Mouse (Mus musculus): Measurements from ENCODE around the gene Oas1a.
"Not testable (repeated sequence)": the region's sequence is repeated elsewhere in the genome, so short reads cannot be mapped to it uniquely, and the experiment has no call there.

The Oas1a gene

GRCm38 (mm10) chr5:120894692-120895091 lies 12.6 kb downstream of the Oas1a start:
- in situ Hi-C loops (cut with MboI; ENCODE audit: unreplicated experiment in 2 of 2), result not testable (repeated sequence)

GRCm38 (mm10) chr5:120893866-120894265 lies 13.5 kb downstream of the Oas1a start:
- in situ Hi-C loops (cut with MboI; ENCODE audit: unreplicated experiment in 2 of 2), result not testable (repeated sequence)

DNA sequence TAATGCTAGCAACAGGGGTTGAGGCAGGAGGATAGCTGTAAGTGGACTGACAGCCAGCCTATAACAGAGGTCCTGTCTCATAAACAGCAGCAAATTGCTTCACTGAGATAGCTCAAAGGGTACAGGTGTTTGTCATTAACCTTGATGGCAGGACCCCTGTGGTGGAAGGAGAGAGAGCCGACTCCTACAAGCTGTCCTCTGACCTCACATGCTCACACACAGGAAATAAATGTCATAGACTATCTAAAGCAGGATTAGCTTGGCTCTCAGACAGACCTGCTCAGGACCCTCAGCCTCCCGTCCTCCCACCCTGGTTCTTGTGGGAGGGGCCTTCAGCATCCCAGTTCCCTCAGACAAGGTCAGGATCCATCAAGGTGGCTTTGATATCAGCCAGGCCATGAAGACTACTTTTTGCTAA lies 15.1 kb downstream of the Oas1a start:
- in situ Hi-C loops (cut with MboI; ENCODE audit: unreplicated experiment in 2 of 2), result no loop called here

DNA sequence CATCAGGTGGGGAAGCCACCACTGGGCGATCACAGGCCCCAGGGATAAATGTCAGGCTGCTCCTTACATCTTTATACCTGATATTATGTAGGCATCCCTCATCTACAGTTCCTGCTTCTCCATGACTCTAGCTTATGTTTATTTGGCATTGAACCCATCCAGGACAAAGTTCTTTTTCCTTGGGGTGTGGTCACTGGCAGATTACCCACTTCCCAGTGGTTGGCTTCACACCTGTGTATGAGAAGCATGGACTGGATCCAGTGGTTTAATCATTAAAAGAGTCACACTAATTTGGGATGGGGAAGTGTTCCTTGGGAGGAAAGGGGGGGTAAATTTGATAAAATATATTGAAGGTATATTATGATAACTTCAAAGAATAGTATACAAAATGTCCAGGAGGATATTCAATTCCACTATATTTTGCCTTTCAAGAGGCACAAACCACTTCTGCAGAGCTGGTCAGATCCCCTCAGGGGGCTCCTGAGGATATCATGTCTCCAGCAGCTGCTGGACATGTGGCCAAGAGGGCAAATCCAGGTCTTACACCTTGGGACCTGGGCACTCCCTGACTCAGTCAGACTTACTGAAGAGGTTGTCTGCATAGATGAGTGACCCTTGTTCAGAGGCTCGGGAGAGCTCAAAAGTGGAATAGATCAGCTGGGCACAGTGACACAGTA lies 15.6 kb downstream of the Oas1a start:
- in situ Hi-C loops (cut with MboI; ENCODE audit: unreplicated experiment in 2 of 2), result not testable (repeated sequence)

DNA sequence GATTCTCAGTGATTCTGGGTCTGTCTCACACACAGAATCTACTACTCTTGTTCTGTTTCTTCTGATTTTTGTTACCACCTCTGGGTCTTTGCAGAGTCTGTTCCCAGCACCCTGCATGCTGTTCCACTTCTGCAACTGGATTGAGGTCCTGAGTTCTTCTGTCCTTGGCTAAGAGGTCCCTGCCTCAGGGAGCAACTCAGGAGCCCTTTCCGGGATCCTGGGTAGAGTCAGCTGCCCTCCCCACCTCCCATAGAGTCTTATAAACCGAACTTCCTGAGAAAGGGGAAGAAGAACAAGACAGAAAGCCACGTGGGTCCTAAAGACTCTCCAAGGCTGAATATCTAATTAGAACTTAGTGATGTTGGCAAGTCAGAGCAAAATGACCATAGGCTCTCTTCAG lies 16.3 kb downstream of the Oas1a start:
- in situ Hi-C loops (cut with MboI; ENCODE audit: unreplicated experiment in 2 of 2), result no loop called here

DNA sequence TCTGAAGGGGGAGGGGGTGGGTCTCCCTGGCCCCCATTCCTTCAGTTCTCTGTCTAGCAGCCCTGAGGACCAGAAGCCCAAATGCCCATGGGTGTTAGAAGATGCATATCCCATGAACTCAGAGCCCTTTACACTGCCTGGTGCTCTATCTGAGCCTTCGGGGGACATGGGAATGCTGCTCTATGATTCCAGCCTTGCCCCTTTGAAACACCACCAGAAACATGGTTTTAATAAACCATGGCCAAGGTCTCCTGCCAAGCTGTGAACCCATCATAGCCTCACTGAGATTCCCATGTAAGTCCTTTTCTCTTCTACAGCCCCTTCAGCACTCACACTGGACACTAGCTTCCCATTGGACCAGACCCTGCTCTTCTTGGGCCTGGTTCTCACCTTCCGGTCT lies 17.3 kb downstream of the Oas1a start:
- in situ Hi-C loops (cut with MboI; ENCODE audit: unreplicated experiment in 2 of 2), result no loop called here

- in situ Hi-C loops (cut with MboI; ENCODE audit: unreplicated experiment in 2 of 2), result not testable (repeated sequence)
These were observed 19.0 kb downstream of the Oas1a start for GRCm38 (mm10) chr5:120888294-120888815.

- in situ Hi-C loops (cut with MboI; ENCODE audit: unreplicated experiment in 2 of 2), result no loop called here
These were observed 19.5 kb downstream of the Oas1a start for GRCm38 (mm10) chr5:120887831-120888230.

GRCm38 (mm10) chr5:120887413-120887812 lies 19.9 kb downstream of the Oas1a start, which contains the start of gene Oas1g:
Gene Oas1g (minus strand): TSS chr5:120887613.
- in situ Hi-C loops (cut with MboI; ENCODE audit: unreplicated experiment in 2 of 2), result not testable (repeated sequence)

DNA sequence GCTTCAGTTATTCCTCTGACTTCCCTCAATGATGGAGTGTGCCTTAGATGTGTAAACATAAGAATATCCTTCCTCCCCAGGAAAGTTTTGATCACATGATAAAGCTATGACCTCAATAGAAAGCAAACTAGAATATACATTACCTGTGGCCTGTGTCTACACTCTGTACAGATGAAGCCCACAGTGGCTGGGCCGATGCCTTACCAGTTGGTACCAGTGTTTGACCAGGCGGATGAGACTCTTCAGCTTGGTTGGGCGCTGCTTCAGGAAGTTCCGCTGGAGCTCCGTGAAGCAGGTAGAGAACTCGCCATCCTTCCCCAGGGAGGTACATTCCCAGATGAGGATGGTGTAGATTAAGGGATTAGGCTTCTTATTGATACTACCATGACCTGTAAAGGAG lies 25.6 kb downstream of the Oas1a start:
- in situ Hi-C loops (cut with MboI; ENCODE audit: unreplicated experiment in 2 of 2), result not testable (repeated sequence)

DNA sequence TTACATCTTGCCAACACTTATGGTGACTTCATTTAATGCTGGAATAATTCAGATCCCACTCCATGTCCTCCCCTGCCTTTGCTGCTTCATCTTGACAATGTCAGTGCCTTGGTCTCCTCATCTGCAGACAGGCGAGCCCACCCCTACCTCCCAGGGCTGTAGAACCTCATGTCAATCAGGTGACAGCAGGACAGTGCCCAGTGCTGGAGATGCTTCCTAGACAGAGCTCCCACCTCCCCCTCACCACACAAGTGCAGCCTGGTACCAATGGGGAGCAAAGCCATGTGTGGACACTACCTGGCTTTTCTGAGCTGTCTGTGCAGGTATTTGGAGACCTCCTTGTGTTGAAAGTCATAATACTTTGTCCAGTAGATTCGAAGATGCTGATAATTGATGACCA lies 28.5 kb downstream of the Oas1a start:
- in situ Hi-C loops (cut with MboI; ENCODE audit: unreplicated experiment in 2 of 2), result not testable (repeated sequence)

DNA sequence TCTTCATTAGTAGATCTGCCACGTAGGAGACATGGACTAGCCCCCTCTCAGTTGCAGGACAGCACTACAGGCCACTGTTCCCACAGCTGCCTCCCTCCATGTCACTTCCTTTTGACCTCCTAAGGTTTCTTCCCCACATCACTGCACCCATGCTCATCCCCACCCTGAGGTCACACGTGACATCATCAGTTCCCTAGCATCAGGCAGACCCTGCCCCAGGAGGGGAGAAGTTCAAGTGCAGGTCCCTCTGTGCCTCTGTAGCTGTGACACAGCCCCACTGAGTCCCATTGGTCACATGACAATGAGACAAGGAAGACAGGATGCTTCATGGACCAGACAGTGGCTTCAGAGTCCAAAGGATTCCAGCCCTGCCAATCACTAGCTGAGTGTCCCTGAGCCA lies 29.9 kb downstream of the Oas1a start:
- in situ Hi-C loops (cut with MboI; ENCODE audit: unreplicated experiment in 2 of 2), result not testable (repeated sequence)

DNA sequence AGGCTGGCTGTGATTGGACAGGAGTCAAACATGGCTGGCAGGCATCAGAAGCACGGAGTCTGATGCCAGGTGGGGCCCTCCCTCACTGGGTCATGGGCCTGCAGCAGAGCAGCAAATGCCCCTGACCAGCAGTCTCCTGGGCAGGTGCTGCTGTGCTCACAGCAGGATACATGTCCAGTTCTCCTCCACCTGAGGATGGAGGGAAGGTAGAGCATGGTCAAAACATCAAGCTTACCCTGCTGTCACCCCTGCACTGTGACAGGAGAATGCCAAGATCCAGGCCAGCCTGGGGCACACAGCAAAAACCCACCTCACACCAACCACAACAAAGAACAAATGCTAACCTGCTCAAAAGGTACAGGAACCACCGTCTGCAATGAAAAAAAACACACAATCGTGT lies 30.5 kb downstream of the Oas1a start:
- in situ Hi-C loops (cut with MboI; ENCODE audit: unreplicated experiment in 2 of 2), result not testable (repeated sequence)

- in situ Hi-C loops (cut with MboI; ENCODE audit: unreplicated experiment in 2 of 2), result no loop called here
These were observed 35.9 kb downstream of the Oas1a start for GRCm38 (mm10) chr5:120871469-120871868.

GRCm38 (mm10) chr5:120870782-120871181 lies 36.5 kb downstream of the Oas1a start:
- in situ Hi-C loops (cut with MboI; ENCODE audit: unreplicated experiment in 2 of 2), result no loop called here

GRCm38 (mm10) chr5:120870081-120870480 lies 37.2 kb downstream of the Oas1a start:
- in situ Hi-C loops (cut with MboI; ENCODE audit: unreplicated experiment in 2 of 2), result no loop called here

- in situ Hi-C loops (cut with MboI; ENCODE audit: unreplicated experiment in 2 of 2), result no loop called here
These were observed 37.8 kb downstream of the Oas1a start for GRCm38 (mm10) chr5:120869436-120870015.

DNA sequence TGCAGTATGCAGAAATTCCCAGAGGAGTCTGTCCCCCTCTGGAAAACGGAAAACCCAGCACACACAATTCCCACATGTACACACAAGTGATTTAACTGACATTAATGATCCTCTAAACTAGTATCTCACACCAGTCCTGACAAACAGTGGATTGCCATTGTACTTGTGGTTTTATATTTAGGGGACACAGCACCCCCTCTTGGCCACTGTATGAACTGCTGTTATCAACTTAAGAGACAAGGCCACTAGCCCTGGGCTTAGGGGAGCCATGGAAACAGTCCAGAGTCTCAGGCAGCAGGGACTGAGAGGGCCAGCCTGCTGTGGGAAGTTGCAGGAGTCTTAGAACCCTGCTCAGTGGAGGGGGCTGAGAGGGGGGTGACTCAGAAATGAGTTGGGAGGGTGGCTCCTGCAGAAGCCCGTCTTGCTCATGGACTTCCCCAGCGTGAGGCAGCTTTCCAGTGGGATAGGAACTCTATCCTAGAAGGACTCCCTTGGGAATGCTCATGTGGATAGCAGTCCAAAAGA lies 41.9 kb downstream of the Oas1a start:
- in situ Hi-C loops (cut with MboI; ENCODE audit: unreplicated experiment in 2 of 2), result no loop called here

GRCm38 (mm10) chr5:120861121-120861520 lies 46.2 kb downstream of the Oas1a start, which contains the start of gene Oas1h:
Gene Oas1h (plus strand): TSS chr5:120861421.
- in situ Hi-C loops (cut with MboI; ENCODE audit: unreplicated experiment in 2 of 2), result no loop called here

- in situ Hi-C loops (cut with MboI; ENCODE audit: unreplicated experiment in 2 of 2), result no loop called here
These were observed 48.1 kb downstream of the Oas1a start for GRCm38 (mm10) chr5:120859241-120859640.

GRCm38 (mm10) chr5:120849601-120850136 lies 57.7 kb downstream of the Oas1a start:
- in situ Hi-C loops (cut with MboI; ENCODE audit: unreplicated experiment in 2 of 2), result loop anchor here in 1 of 2 experiments (10.0 kb wide), 1 partner anchor 55 kb away; the partner anchor contains the start of gene Oas1e
